Mouse (Mus musculus): ENCODE data around the gene Nek6. TPM values are rescaled to one million over a fixed set of nuclear protein-coding genes. Genes with fewer than 3 reads are reported as not detected.

Nek6 gene
- 9.1 and 10.2 TPM in 2 replicates for polyA plus RNA-seq (2012; rRNA removed)

GRCm38 (mm10) chr2:38511487-38512307 is at the start of gene Nek6:
Gene Nek6, plus strand, starts transcription at chr2:38511643.

DNA sequence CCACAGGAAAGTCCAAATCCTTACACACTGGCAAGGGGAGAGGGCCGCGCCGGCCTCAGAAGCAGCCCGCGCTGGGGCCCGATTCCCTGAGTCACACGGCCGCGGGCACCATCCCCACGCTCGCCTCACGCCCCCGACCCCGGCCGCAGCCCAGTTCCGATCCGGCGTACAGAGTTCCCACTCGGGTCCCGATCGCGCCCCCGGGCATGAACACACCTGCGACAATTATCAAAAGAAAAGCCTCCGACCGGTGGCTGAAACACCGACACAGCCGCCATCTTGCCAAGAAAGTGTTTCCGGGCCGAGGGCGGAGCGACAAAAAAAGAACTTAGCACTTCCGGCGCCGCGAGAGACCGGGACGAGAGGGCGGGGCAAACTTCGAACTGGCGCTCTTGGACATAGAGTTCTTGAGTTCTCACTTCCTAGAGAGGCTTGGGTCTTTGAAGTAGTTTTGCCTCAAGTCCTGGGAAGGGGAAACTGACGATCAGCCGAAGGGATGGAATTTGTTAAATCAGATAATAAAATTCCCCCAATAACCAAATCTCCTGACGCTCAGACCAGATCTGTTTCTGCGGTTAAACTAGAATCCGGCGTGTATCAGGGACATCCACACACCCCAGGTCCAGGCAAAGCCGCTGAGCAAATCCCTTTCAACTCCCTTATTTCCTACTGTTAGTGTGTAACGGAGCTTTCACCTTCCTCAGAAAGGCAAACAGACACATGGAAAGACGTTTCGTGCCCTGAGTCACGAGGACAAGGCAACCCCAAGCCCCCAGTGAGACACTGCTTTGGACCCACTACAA is 132.4 kb downstream of the Nek6 start, which contains the start of gene Psmb7:
Psmb7 (minus strand) TSS at position 463 of the 803 bp plus-strand sequence.

Other genes starting within 250 kb of the Nek6 start
- gene Dennd1a, start 224.3 kb upstream of the Nek6 start, polyA plus RNA-seq (2012; rRNA removed): 5.5 and 6.7 TPM in 2 replicates
- 2.8 and 3.0 TPM in 2 replicates for gene Lhx2, start 172.4 kb upstream of the Nek6 start, polyA plus RNA-seq (2012; rRNA removed)
- gene Psmb7, start 132.4 kb downstream of the Nek6 start, polyA plus RNA-seq (2012; rRNA removed): 165 and 182 TPM in 2 replicates
- 0.01 TPM in 1 of 2 replicates, not detected in the other for gene Nr5a1, start 202.9 kb downstream of the Nek6 start, polyA plus RNA-seq (2012; rRNA removed)